Mouse (Mus musculus): ENCODE measurements at regions not wholly inside any gene's neighbourhood (a gene's known extent, or its start where the extent isn't known, plus 50 kb on each side); places are given as distances from the start of the nearest gene placed in this dataset.

DNA sequence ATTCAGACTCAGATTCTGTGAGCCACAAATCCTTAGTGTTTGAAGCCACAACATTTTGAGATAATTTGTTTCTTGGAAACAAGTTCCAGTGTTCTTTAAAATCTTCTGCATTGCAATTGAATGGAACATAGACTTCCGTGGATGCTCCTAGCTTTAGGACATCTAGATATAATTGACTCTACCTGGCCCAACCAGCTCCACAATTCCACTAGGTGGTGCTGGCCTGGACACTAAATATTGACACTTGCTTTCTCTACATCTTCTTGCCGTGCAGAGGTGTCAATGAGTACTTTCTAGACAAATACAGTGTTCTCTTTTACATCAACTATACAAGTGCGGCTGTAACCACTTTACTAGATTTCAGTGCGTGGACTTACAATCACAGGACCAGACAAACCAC is 63.4 kb upstream of the Gm47985 start:
- DNase-seq (ENCODE audit: low read depth, low spot score), result no peak

DNA sequence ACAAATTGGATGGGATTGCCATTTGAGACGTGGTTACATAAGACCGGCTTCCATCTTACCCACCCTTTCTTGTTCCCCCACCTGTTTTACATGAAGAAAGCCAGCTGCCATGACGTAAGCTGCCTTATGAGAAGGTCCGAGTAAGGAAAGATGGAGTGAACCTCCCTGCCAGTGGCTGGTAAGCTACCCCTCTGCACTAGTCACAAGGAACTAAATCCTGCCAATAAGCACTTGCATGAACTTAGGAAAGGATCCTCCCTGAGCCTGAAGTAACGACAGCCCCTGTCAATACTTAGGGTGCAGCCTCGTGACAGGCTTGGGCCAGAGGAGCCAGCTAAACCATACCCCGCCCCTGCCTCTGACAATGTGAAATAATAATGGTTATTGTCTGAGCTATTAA is 62.8 kb upstream of the Gm47985 start:
- DNase-seq (ENCODE audit: low read depth, low spot score), result no peak

DNA sequence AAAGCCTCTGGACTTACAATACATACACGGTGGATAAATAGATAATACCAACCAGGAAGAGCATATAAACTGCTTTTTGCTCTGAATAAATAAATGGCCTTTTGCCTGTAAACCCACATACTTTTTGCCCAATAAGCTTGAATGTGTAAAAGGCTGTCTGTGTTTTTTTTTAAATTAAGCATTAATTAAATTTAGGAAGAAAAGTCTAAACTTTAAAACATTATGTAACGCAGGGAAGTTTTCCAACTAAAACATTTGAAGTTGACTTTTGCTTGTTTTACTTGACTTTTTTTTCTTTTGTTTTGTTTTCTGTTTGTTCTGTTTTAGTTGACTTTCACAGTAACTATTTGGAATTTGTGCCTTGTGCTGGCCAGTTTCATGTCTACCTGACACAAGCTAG is 60.7 kb upstream of the Gm47985 start:
- DNase-seq (ENCODE audit: low read depth, low spot score), result no peak

DNA sequence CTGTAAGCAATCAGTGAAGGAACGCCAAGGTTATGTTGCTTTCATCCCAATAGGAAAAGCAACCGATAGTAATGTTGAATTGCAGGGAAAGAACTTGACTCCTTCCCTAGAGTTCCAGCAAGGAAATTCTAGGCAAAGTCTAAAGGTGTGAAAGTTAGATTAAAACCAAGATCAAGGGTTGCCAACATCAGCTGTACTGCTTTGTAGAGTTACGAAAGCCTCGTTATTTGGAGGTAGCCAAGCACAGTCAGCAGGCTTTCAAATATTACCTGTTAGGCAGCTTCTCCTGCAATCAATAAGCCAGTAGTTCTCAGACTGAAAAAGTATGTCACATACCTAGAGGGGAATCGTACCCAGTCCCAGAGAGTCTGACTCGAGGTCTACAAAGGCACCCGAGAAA is 58.4 kb upstream of the Gm47985 start:
- no peak for DNase-seq (ENCODE audit: low read depth, low spot score)

DNA sequence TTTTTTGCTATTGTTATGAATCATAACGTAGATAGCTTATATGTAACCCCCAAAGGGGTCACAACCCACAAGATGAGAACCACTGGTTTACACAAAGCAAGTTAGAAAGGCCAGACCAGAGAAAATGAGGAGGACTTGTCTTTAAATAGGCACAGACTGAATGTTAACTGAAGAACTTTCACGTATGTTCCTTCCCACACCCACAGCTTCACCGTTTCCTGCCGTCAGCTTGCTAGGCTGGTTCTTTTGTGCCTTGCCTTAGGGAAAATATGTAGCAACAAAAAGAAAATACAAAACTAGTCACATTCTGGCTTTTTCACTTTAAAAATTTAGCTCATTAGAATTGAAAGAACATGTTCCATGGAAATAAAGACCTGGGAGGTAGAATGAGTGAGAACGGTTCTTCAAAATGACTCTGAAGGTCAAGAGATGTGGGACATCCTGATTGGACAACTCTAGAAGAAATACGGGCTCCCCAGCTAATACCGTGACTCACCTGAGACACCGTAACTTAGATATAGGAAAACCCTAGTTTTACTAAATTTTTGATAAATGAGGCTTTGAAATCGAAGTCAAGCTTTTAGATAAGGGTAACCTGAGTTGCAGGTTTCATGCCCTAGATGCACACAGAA is 57.2 kb upstream of the Gm47985 start:
- DNase-seq (ENCODE audit: low read depth, low spot score), result peak; percentile 10

DNA sequence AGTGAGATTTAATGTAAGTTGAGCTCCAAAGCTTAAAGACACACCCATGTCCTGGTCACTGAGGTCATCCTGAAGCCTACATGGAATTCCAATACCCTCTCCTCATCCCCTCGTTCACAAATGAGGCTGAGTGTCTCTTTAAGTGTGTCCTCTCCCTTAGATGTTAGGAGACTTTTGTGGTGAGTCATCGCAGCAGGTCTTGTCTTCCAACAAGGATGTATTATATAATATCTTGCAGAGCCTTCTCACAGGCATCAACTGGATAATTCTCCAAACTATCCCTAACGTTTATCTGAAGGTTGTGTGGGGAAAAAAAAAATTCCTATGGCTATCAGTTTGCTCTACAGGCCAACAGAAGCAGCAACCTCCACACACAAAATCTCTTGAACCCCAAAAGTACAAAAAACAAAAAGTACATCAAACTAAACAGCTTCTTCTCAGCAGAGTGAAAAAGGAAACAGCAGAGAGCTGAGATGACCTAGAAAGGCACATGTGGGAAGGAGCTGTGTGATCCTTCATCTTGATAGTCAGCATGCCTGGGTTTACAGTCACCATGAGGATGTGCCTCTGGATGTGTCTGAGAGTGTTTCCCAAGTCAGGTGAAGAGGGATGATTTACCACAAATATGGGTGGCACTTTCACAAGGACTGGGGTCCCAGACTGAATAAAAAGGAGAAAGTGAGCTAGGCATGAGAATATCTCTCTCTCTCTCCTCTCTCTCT is 56.4 kb upstream of the Gm47985 start:
- no peak for DNase-seq (ENCODE audit: low read depth, low spot score)

DNA sequence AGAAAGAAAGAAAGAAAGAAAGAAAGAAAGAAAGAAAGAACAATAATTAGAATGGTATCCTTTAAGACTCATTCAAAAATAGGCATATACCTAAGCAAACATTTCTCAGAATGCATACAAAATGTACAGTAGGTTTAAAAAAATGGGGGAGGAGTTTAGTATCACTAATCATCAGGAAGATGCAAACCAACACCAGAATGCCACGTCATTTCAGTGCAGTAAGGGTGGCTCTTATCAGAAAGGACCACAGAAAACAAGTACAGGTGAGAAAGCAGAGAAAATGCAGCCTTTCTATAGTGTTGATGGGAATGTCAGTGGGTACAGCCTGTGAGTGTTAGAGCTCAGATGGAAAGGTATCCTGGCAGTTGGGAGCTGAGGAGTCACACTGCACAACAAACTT is 55.6 kb upstream of the Gm47985 start:
- DNase-seq (ENCODE audit: low read depth, low spot score), result no peak

DNA sequence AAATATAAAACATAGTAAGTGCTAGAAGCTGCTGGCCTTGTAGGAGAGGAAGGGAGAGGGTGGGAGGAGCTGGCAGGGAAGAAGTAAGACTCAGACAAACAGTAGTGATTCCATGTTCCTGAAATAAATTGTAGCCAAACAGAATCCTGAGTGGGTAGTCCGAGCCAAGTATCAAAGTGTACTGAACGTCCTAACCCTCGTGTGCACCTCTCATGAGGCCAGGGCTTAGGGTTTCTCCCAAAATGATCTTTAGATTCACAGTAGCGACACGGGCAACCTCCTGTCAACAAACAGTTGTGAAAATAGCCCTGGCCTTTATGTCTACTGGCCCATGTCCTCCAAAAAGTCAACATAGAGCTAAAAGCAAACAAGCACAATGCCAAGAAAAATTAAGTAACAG is 54.3 kb upstream of the Gm47985 start:
- DNase-seq (ENCODE audit: low read depth, low spot score), result no peak

DNA sequence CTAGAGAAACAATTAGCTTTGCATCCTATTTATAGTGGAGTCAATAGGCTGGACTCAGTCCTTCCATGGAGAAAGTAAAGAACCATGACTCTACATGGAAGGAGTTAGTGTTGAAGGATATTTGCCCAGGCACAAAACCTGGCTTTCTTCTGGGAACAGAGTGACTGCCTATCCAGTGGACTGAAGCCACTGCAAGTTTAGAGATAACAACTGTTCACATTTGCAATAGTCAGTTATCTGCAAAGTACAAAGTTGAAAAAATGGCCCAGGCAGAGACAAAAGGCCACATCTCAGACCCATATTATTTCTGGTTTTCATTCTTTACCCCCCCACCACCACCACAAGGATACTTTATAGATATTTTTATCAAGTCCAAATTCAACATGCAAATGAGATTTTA is 53.4 kb upstream of the Gm47985 start:
- no peak for DNase-seq (ENCODE audit: low read depth, low spot score)

DNA sequence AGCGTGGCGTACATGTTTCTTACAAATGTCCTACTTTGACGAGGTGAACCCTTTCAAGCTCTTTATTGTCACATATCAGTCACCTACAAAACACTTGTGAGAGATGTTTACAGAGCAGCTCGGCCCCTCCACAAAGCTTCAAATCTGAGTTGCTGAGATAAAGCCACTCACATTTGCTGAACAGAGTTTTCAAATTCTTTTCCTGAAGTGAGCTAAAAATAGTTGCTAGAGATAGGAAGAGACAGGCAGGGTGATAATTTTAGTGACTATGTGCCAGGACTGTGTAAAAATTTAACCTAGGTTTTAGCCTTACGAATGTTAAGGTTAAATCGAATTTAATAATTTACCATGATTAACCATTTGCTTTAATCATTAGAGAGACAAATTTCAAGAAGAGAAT is 52.3 kb upstream of the Gm47985 start:
- DNase-seq (ENCODE audit: low read depth, low spot score), result no peak

DNA sequence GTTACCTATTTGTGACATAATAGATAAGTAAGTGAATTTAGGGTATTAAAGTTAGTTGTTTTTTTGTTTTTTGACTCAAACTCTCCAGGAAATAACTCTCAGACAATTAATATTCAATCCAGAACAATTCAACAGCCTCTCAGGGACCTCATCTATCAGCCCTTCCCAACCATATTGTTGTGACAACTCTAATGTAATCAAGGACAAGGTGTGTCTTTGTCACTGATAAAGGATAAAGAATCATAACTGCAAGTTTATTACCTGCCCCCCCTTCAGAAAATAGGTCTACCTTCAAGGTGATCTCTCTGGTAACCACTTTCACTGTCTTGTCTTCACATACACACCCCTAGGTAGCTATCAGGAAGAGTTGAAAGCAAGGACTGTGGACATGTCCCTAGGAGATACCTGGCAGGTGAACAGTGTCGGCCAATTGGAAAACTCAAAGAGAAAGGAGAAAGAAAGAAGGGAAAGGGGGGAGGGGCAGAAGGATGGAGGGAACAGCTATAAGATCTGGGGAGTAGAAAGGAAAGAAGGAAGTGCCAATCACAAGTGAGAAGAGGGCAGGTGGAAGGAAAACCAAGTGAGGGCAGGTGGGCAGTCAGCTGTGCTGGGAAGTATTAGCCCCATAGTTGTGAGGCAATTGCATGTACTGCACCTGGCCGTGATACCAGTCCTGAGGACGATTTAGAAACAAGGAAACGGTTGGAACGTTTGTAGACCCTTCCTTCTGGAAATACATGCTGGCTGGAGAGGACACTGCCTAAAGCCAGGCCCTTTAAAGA is 51.3 kb upstream of the Gm47985 start:
- DNase-seq (ENCODE audit: low read depth, low spot score), result no peak

DNA sequence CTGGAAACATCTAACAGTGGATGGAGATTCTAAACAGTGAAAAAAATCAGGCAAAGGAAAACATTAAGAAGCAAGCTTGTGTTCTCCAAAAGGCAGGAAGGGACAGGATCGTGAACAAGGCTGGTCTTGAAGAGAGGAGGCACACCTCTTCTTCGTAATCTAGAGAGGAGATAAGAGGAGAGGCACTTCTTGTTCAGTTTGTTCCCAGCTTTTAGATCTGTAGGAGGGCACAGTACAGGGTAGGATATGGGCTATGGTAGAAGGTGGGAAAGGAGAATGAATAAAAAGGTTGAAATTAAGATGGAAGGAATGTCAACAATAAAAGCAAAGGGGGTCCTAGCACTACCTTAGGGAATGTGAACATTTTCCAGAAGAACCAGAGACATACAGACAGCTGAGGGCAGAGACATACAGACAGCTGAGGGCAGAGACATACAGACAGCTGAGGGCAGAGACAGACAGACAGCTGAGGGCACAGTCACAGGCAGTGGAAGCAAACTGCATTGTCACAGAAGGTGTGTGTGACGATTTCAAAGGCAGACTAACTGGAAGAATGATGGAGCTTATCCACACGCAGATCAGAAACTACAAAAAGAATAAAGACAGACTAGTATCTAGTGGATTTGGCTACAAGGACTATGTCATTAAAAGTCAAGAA is 50.6 kb upstream of the Gm47985 start:
- DNase-seq (ENCODE audit: low read depth, low spot score), result no peak
